Mouse (Mus musculus) liver, adult (tissue): ENCODE data around the gene Hdx.

Experiments
- GATA4 ChIP-seq: IDR thresholded peaks from 2 replicates; pipeline ENCODE4 v1.6.1; 2014; ENCODE audit warnings: mild to moderate bottlenecking, low read length; ENCODE audit not compliant: insufficient replicate concordance

Gene Hdx

DNA sequence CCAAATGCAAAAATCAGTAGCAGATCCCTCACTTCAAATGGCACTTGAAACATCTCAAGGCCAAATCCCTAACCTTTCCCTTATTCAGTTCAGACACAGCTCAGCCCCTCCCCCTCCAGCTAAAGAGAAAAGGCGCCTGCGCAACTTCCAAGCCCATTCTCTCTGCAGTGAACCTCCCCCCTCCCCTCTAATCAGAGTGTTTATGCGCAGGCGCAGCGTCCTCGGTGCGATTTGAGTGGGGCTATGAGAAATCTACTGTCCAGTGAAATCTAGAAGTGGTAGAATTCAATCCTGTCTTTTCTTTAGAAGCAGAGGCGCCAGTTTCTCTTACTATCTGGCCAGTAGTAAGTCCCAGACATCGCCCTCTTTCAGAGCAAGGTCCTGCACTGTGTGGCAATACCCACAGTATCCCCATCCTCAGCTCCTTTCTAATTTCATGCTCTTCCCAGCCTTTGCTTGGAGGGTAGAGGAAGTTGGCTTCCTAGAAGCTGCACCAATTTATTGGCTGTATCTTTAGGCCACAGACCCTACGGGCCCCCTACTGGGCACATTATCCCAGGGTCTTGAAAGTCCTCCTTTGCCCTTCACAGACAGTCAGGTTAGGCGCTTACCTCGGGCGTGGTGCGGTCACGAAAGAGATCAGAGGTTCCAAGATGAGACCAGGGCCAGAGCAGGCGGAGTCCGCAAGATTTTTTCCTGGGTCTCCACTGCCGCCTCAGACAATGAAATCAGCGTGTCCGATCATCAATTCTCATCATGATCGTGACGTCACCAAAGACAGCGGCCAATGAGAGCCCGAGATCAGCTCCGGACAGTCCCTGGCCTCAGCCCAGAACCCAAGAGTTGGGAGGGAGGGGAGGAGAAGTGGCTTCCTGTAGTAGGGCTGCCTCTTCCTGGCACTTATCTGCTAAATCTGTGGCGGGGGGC, at the start of gene Hdx:
Gene Hdx, minus strand, starts transcription at position 724 of the 927 bp plus-strand sequence.
- TF ChIP-seq GATA4: no peak

DNA sequence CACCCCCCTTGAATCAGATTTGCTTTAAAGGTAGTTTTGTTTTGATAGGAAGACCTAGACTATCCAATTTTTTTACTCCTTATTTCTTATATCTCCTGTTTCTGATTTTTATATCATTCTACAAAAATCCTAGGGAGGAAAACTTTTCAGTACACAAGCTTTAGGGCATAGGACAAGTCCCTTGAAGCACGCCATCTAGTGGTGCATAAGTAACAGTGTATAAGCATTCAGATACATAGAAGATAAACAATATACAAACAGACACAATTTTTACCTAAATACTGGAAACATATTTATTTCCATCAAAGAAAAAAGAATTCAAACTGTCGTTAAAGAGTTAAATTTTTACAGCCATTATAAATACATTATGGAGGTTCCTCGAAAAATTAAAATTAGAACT, 11.2 kb downstream of the Hdx start:
- TF ChIP-seq GATA4: no peak

DNA sequence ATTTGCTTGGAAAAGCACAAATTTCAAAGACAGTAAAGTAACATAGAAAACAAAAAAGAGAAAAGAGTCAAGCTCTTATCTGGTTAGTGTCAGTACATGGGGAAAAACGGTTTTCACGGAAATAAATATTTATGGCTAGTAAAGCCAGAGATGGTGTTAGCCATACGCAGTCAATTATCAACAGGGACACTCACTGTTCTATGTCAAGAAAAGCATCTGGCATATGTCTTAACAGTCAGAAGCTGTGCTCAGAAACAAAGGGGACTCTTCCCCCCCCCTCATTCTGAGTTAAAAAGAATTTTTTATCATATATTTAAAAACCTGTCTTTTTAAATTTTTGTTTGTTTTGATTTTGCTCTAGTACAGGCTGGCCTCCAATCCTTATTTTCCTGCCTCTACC, 25.2 kb downstream of the Hdx start:
- TF ChIP-seq GATA4: no peak

DNA sequence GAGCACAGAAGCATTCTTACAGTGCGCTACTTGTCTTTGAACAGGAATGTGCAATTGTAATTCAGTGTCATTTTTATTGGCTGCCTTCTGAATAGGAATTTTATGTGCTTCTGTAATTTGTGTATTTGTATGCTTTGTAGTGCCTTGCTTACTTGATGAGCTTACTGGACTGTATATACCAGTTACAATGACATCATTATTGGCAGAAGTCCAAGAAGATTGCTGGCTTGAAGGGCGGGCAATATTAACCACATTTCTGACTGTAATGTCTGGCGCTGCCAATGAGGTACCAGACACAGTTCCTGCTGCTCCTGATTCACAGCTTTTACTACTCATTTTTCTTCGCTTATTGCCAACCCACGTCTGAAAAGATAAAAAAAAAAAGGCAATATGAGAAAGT, 36.5 kb downstream of the Hdx start:
- no peak for TF ChIP-seq GATA4

DNA sequence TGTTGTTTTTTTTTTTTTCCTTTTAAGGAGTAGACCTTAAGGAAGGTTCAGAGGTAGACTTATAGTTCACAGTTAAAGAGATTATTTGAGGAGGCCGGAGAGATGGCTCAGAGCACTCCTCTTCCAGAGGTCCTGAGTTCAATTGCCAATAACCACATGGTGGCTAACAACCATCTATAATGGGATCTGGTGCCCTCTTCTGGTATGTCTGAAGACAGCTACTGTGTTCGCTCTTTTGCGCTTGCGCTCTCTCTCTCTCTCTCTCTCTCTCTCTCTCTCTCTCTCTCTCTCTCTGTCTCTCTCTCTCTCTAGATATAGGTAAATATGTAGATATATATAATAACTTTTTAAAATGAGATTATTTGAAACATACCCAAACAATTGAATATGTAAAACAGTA, 38.2 kb downstream of the Hdx start:
- TF ChIP-seq GATA4: no peak

DNA sequence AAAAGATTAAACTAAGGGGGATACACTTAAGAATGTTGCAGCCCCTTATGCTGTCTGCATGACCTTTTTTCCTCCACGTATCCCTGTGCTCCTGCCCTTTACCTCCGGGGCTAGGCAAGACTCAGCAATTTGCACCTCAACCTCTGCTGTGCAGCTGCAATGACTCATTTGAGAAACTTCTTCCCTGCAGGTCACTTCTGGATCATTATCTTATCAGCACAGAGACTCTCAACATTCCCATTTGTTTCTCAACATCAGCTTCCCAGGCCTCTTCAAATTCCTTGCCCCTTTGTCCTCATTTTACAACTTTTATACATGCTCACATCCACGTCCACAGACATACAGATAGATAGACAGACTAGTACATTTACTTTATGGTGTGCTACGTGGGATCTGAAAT, 51.9 kb downstream of the Hdx start:
- TF ChIP-seq GATA4: no peak

DNA sequence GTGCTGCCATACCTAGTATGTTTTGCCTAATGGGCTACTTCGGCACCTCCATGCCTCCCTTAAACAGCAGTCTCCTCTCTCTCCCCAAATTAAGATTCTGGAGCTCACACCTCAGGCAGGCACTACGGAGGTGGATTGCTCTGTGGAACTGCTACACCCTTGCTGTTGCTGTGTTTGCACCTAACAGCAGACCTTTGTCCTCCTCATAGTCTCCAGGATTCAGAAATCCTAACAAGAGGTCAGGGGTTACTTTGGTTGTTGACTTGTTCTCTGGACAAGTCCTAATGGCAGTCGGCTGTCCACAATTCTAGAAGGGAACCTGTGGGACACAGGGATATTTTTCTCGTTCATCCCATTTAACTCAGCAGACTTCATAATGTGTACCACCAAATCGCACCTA, 56.3 kb downstream of the Hdx start:
- TF ChIP-seq GATA4: no peak

DNA sequence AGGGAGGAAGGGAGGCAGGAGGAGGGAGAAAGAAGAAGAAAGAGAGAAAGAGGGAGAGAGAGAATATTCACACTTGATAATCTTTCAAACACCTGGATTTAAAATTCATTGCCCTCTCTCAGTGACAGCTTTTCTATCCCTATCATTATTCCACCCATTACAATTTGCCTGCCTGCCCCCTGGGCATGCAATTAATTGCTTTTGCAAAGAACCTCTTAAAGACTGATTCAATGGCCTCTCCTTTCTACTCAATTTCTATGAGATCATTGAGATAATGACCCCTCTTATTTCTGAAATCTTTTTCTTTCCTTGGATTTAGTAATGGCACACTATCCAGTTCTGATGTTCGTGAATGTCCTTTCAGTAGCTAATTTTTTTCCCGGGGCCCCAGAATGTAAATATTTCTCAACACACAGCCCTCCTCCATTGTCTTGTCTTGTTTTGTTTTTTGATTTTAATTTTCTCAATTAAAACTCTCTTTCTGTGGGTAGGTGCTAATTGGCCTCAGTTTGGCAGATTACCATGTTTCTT, 99.2 kb downstream of the Hdx start:
- TF ChIP-seq GATA4: no peak

DNA sequence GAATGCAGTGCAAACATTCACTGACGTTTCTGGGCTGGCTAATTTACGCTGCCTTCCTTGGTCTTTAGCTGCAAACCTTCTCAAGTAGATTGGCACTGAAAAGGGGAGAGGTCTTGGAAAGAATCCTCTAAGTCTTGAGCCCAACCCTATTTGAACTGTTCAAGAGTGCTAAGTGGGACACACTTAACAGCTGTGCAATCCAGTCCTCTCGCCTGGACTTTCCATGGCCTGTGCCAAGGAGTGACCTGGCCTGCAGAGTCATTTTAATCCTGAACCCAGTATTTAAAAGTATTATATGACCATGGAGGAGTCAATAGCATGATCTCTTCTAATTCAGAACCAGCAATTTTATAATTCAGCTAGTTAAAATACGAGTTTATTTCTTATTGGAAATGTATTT, 109.3 kb downstream of the Hdx start:
- no peak for TF ChIP-seq GATA4

DNA sequence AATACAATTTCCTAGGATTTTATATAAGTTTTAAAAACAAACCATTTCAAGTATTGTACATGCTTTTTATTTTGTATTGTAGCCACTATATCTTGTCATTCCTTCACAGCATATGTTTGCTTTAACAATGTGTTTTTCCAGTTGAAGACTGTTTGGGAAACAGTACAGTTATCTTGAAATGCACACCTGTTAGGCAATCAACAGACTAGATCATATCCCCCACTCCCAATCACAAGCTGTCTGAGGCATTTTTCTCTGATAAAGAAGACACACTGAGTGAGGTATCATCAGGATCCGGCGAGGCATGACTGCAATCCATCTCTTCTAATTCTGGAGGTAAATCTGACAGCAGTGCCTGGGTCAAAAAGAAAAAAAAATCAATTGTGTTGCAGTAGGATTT, 119.8 kb downstream of the Hdx start:
- no peak for TF ChIP-seq GATA4

DNA sequence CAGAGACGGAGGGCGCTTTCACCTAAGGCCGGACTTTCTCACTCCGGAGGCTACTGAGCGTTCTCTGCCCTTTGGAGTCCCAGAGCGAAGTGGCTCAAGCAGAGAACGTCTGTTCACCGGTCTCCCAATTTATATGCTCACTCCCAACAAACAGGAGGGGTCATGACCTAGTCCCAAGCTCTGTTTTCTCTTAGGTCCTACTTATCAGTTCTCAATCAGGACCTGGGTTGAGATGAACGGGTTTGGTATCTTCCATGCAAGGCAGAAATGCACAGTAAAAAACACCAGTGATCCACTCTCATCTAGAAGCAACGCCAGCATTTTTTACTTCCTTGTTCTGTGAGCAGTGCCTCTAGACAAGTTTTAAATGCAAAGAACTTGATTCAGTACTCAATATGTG, 159.0 kb downstream of the Hdx start, which contains the start of gene Rps6ka6:
Gene Rps6ka6, minus strand, starts transcription at position 101 of the 400 bp plus-strand sequence.
- TF ChIP-seq GATA4: no peak
